Mouse (Mus musculus) thymus, adult 2 months (tissue): ENCODE results near the gene Zfp184.

Experiments used
- CTCF ChIP-seq: fragments of 200-500 bp; IDR thresholded peaks from 2 replicates; pipeline ENCODE4 v1.5.1; 2012; ENCODE audit warnings: mild to moderate bottlenecking, control low read depth, low read length, moderate library complexity, borderline replicate concordance; ENCODE audit not compliant: control insufficient read depth, poor library complexity, insufficient read depth; ENCODE audit errors: extremely low read depth
- POLR2A ChIP-seq: fragments of 200-500 bp; IDR thresholded peaks from 2 replicates; pipeline ENCODE4 v1.6.1; 2012; ENCODE audit warnings: mild to moderate bottlenecking, low read length, control low read depth, moderate library complexity; ENCODE audit not compliant: control insufficient read depth, poor library complexity, insufficient read depth; ENCODE audit errors: extremely low read depth

DNA sequence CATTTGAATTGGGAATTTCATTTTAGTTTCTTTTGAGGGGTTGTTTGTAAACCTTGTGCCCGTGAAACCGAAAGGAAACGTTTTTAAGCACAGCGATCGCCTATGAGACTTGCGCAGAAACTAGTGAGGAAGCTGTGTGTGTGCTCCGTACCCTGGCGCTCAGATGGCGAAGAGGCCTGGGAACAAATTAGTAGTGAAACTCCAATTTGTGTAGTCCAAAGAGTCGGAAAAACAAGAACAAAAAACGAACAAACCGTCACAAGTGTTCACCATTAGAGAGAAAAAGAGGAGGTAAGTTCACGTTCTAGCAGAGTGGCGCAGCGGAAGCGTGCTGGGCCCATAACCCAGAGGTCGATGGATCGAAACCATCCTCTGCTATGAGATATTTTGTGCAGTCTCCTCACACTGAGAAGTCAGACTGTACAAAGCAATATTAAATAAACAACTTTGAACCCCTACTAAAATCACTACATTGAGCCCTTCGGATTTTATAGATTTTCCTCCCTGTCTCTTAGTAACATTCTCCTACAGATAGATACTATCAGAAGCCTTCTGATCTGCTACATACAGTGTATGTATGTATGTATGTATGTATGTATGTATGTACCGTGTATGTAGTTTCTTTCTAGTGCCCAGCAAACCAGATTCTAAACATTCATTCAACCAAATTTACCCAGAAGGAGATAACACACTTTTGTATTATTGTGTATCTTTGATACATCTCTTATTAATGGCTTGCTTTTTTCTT is 30.0 kb downstream of the Zfp184 start:
- TF ChIP-seq CTCF (no peak), POLR2A (no peak)
